Mouse (Mus musculus): ENCODE results near the gene Farsb. TPM values are rescaled to one million over a fixed set of nuclear protein-coding genes. Genes with fewer than 3 reads are reported as not detected.

The Farsb gene
- polyA plus RNA-seq, 1 experiment from 2014 or later, result 123 TPM

DNA sequence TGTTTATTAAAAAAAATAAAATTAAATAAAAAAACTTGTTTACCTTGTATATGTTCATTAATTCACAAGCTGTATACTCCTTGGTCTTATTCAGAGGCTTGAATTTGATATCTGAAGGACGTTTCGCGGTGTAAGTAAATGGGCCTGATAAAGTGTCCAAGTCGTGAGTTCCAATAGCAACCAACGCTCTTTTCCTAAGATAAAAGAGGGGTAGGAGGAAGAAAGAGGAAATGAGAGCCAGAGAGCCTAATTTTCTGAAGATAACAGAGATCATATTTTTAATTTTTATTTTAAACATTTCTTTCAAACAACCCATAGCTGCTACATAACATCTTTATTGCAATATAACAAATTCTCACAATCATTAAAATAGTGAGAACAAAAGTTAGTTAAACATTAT lies 16.3 kb downstream of the Farsb start:
- Histone ChIP-seq H3K27ac (replicated peaks) (no peak overlapping the region), H3K9ac (replicated peaks) (no peak overlapping the region), H3K36me3 (peaks cover 54% of the 10 kb centered on the region), H3K4me1 (no peaks in the 10 kb centered on the region), H3K4me2 (replicated peaks) (no peak overlapping the region), H3K27me3 (no peaks in the 10 kb centered on the region), H3K9me3 (no peaks in the 10 kb centered on the region), H3K4me3 (no peak overlapping the region)
- 92% methylated on average over 5 of the region's 5 CpGs for WGBS
- no peak for ATAC-seq (ENCODE audit: low FRiP score, low read depth)

DNA sequence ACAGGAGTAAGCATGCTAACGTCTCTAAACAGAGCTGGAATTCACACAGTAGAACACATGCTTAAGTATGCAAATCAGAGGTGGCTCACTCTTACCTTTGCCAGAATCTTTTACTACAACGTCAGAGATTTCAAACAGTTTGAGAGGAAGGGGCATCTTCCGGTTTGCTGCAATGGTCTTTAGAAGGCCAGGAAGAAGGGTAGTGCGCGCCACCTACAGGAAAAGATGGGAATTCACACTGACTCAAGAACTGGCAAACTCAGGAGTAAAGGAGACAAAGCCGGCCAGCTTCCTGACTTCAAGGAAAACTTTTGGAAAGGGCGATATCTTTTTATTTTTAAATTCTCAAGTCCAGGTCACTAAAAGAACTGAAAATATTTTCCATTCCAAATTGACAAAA lies 34.0 kb downstream of the Farsb start:
- Histone ChIP-seq H3K9me3 (no peaks in the 10 kb centered on the region), H3K27me3 (no peaks in the 10 kb centered on the region), H3K27ac (replicated peaks) (no peak overlapping the region), H3K36me3 (peaks cover 54% of the 10 kb centered on the region), H3K4me1 (no peaks in the 10 kb centered on the region), H3K4me3 (no peak overlapping the region), H3K4me2 (replicated peaks) (no peak overlapping the region), H3K9ac (replicated peaks) (no peak overlapping the region)
- no peak for ATAC-seq (ENCODE audit: low FRiP score, low read depth)
- WGBS, result 33% methylated on average over 7 of the region's 7 CpGs

DNA sequence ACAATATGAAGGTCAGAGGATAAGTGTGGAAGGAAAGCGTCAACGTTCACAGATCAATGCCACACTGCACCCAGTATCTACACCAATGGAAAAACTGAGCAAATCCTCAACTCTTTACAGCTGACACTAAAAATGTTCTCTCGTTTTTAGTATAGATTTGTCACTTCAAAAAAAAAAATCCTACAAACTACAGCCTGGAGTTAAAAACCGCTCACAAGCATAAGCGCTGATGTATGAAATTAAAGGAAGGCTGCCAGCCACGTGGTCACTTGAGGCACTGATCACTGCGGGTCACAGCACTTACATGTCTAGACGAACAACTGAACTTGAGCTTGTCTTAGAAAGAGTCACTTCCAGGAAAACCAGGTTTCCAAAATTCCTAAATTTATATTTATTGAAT lies 34.8 kb downstream of the Farsb start:
- H3K4me3 ChIP-seq, result no peak overlapping the region
- H3K9me3 ChIP-seq, result no peaks in the 10 kb centered on the region
- no peak overlapping the region for H3K27ac ChIP-seq (replicated peaks)
- H3K36me3 ChIP-seq, result peaks cover 51% of the 10 kb centered on the region
- H3K9ac ChIP-seq (replicated peaks), result no peak overlapping the region
- no peak for ATAC-seq (ENCODE audit: low FRiP score, low read depth)
- WGBS, result 92% methylated on average over 8 of the region's 8 CpGs
- H3K4me1 ChIP-seq, result no peaks in the 10 kb centered on the region
- H3K4me2 ChIP-seq (replicated peaks), result no peak overlapping the region
- no peaks in the 10 kb centered on the region for H3K27me3 ChIP-seq

DNA sequence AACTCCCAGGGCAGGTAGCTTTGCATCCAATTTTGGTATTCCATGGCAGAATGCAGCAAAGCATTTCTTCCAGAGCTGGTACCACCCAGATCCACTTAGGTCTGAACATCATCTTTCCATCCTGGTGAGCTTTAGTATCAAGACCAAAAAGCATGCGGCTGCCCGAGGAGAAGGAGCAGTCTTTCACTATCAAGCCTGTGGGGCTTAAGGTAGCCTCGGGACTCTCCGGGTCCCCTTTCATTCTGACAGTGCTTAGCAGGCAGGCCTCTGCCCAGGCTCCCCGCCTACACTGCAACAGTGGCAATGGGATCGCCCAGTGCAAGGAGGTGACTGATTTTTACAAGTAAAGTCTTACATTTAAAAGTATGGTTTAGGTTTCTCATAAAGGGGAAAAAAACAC lies 36.2 kb downstream of the Farsb start:
- Histone ChIP-seq H3K4me1 (no peaks in the 10 kb centered on the region), H3K36me3 (peaks cover 40% of the 10 kb centered on the region), H3K9me3 (no peaks in the 10 kb centered on the region), H3K4me2 (replicated peaks) (no peak overlapping the region), H3K27me3 (no peaks in the 10 kb centered on the region), H3K9ac (replicated peaks) (no peak overlapping the region), H3K4me3 (no peak overlapping the region), H3K27ac (replicated peaks) (no peak overlapping the region)
- ATAC-seq (ENCODE audit: low FRiP score, low read depth), result no peak
- WGBS, result 94% methylated on average over 6 of the region's 6 CpGs

DNA sequence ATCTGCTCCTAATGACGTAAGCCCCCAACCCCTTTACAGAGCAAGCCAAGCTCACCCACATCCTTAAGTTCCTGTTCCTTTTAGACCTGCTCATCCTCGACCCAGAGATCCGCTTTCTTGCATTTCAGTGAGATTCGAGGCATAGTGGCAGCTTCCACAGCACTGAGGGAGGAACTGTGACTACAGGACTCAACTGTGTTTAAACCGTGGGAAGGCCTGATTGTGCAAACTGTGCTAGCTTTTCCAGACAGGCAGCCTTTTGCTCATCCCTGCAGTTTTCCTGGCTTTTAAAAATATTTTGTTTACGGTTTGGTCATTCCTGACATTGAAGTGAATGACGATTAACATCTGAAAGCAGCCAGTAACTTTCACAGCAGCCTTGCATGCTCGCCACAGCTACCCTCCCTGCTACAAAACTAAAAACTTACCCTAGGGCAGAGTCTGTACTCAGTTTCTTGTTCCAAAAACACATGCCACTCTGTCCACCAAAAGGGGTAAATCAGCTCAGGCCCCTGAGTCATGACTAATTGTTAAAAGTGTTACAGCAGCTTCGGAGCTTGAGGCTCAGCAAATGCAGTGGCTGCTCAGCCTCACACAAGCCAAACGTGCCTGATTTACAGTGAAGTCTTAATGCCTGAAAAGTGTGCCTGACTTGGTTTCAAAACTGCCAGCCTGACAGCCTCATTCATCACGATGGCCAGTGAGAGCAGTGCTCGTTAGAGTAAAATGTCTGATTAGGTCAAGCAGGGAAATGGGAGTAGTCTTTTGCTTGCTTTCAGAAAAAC lies 37.4 kb downstream of the Farsb start:
- no peak overlapping the region for H3K27ac ChIP-seq (replicated peaks)
- H3K9ac ChIP-seq (replicated peaks), result no peak overlapping the region
- H3K9me3 ChIP-seq, result no peaks in the 10 kb centered on the region
- H3K27me3 ChIP-seq, result no peaks in the 10 kb centered on the region
- ATAC-seq (ENCODE audit: low FRiP score, low read depth), result no peak
- H3K4me3 ChIP-seq, result no peak overlapping the region
- H3K4me2 ChIP-seq (replicated peaks), result no peak overlapping the region
- no peaks in the 10 kb centered on the region for H3K4me1 ChIP-seq
- H3K36me3 ChIP-seq, result peaks cover 42% of the 10 kb centered on the region
- 84% methylated on average over 12 of the region's 12 CpGs for WGBS

DNA sequence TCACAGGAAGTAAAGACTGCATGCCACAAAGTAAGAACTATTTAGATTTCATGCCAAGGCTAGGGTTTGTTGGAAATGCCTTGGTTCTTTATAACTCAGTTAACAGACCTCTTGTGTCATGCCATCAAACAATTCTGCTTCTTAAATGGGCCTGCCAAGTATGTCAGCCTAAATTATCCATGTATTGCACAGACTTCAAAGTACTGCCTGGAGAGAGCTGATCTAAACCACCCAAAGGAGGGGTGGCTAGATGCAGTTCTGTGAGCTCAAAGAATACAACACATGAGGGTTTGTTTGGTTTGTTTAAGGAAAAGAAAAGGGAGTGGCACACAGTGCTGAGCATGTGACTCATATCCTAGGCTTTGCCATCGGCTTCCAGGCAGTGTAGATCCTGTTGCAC lies 40.6 kb downstream of the Farsb start:
- Histone ChIP-seq H3K4me2 (replicated peaks) (no peak overlapping the region), H3K4me1 (no peaks in the 10 kb centered on the region), H3K9ac (replicated peaks) (no peak overlapping the region), H3K4me3 (no peak overlapping the region), H3K27me3 (no peaks in the 10 kb centered on the region), H3K9me3 (no peaks in the 10 kb centered on the region), H3K36me3 (peaks cover 41% of the 10 kb centered on the region), H3K27ac (replicated peaks) (no peak overlapping the region)
- no peak for ATAC-seq (ENCODE audit: low FRiP score, low read depth)
- 83% methylated on average over 1 of the region's 1 CpGs for WGBS

DNA sequence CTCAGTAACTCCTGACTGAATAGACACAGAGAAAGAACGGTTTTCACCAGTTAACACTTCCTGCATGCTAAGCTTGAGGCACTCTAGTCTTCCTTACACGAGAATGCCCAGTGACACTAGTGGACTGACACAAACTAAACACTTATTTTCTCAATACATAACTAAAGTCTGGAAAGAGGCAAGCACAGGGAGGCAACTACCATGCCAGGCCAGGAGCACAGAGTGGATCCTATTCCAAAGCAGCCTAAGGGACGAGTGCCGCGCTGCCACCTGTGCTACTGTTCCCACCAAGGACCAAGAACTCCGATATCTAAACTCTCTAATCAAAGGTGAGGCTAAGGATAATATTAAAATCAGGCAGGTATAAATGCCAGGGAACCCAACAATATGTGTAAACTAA lies 42.0 kb downstream of the Farsb start:
- WGBS, result 97% methylated on average over 6 of the region's 6 CpGs
- no peak overlapping the region for H3K9ac ChIP-seq (replicated peaks)
- H3K4me2 ChIP-seq (replicated peaks), result no peak overlapping the region
- H3K36me3 ChIP-seq, result peaks cover 45% of the 10 kb centered on the region
- H3K4me3 ChIP-seq, result no peak overlapping the region
- H3K4me1 ChIP-seq, result no peaks in the 10 kb centered on the region
- H3K27me3 ChIP-seq, result no peaks in the 10 kb centered on the region
- no peak for ATAC-seq (ENCODE audit: low FRiP score, low read depth)
- H3K9me3 ChIP-seq, result no peaks in the 10 kb centered on the region
- no peak overlapping the region for H3K27ac ChIP-seq (replicated peaks)

DNA sequence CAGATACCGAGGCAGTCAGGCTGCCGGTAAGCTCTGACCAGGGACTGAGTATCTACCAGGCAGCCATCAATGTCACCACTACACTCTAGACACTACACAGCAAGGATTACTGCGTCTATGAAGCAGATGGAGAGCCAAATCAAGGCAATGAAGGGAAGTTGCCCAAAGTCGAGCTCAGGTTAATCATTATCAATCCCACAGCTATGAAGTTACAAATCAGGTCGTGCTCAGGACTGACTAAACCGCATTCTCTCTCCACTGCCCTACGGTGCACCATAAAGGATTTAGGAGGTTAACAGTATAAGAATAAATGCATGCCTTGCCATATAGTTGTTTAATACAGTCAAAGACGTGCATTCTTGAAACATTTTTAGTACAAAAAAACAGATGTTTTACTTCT lies 42.5 kb downstream of the Farsb start:
- Histone ChIP-seq H3K4me3 (no peak overlapping the region), H3K9me3 (no peaks in the 10 kb centered on the region), H3K4me1 (no peaks in the 10 kb centered on the region), H3K4me2 (replicated peaks) (no peak overlapping the region), H3K9ac (replicated peaks) (no peak overlapping the region), H3K27me3 (no peaks in the 10 kb centered on the region), H3K36me3 (peaks cover 44% of the 10 kb centered on the region), H3K27ac (replicated peaks) (no peak overlapping the region)
- WGBS, result 92% methylated on average over 8 of the region's 8 CpGs
- no peak for ATAC-seq (ENCODE audit: low FRiP score, low read depth)

DNA sequence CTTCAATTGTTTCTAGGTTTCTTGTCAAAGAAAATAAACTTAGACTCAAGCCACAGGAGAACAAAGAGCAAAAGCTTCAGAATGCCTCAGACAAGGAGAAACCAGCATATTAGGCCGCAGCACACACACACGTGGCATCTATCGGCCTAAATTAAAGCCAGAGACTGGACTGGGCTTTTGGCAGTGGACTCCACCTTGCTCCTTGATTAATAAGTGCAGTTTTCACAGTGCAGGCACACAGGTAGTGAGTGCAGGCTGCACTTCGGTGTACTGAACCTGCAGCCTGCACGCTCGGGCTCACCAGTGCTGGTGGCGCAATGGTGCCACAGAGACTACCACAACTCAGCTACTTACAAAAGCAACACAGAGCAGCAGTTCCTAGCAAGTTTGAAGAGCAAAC lies 45.6 kb downstream of the Farsb start:
- WGBS, result 88% methylated on average over 7 of the region's 7 CpGs
- H3K27me3 ChIP-seq, result no peaks in the 10 kb centered on the region
- no peak overlapping the region for H3K4me3 ChIP-seq
- no peaks in the 10 kb centered on the region for H3K9me3 ChIP-seq
- H3K36me3 ChIP-seq, result peaks cover 43% of the 10 kb centered on the region
- no peak overlapping the region for H3K9ac ChIP-seq (replicated peaks)
- no peak for ATAC-seq (ENCODE audit: low FRiP score, low read depth)
- H3K4me1 ChIP-seq, result no peaks in the 10 kb centered on the region
- no peak overlapping the region for H3K27ac ChIP-seq (replicated peaks)
- no peak overlapping the region for H3K4me2 ChIP-seq (replicated peaks)

DNA sequence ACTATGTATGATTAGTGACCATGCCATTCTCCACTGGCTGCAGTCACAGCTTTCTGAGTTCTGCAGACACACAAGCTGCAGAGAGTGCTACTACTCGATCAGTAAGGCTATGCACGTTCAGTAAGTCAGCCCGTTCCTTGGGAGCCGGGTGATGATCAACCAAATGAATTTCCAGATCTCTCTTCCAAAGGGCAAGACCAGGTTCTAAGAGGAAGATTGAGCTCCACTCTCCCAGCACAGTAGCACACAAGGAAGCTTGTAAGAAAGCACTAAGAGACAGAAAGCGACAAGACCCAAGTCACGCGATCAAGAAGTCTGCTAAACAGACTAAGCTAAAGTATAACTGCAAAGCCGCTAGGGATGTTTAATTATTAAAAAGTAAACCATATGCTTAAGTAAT lies 48.0 kb downstream of the Farsb start:
- no peak for ATAC-seq (ENCODE audit: low FRiP score, low read depth)
- Histone ChIP-seq H3K9ac (replicated peaks) (no peak overlapping the region), H3K4me1 (no peaks in the 10 kb centered on the region), H3K27ac (replicated peaks) (no peak overlapping the region), H3K4me3 (no peak overlapping the region), H3K9me3 (no peaks in the 10 kb centered on the region), H3K27me3 (no peaks in the 10 kb centered on the region), H3K36me3 (peaks cover 36% of the 10 kb centered on the region), H3K4me2 (replicated peaks) (no peak overlapping the region)
- WGBS, result 90% methylated on average over 8 of the region's 8 CpGs

DNA sequence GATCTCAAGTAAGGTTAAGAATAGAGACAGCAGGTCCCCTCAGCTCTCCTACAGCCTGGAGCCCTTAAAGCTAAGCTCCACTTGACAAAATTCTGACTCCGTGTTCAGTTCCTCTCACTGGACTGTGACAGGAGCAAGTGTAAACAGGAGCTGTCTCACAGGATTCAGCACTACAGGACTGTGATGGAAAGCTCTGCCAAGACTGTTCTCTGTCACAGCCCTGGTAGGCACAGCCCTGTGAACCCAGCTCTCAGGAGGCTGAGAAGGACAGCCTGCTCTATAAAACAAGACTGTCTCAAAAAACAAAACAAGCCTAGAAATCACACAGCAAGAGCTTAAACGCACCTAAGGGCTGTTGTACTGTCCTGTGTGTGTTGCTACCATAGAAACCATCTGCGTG lies 51.5 kb downstream of the Farsb start:
- H3K4me2 ChIP-seq (replicated peaks), result no peak overlapping the region
- no peak overlapping the region for H3K27ac ChIP-seq (replicated peaks)
- no peaks in the 10 kb centered on the region for H3K4me1 ChIP-seq
- WGBS, result 86% methylated on average over 3 of the region's 3 CpGs
- H3K36me3 ChIP-seq, result peaks cover 16% of the 10 kb centered on the region
- no peak overlapping the region for H3K9ac ChIP-seq (replicated peaks)
- no peak overlapping the region for H3K4me3 ChIP-seq
- no peak for ATAC-seq (ENCODE audit: low FRiP score, low read depth)
- H3K9me3 ChIP-seq, result no peaks in the 10 kb centered on the region
- H3K27me3 ChIP-seq, result no peaks in the 10 kb centered on the region

DNA sequence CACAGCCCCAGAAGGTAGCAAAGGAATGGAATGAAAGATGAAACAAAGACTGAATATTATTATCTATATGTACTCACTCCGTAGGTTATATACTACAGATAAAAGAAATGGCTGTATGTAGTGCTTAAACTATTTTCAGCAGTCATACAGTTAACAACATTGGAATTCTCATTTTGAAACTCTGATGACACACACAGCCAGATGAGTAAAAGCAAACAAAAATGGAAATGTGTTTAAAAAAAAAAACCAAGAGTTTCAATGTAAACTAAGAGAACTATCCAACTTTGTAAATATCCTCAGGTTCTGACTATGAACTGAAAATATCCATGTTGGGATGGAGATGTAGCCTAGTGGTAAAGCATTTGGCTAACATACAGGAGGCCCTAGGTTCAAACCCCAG lies 52.3 kb downstream of the Farsb start:
- H3K27ac ChIP-seq (replicated peaks), result no peak overlapping the region
- no peaks in the 10 kb centered on the region for H3K27me3 ChIP-seq
- H3K9me3 ChIP-seq, result no peaks in the 10 kb centered on the region
- 96% methylated on average over 1 of the region's 1 CpGs for WGBS
- ATAC-seq (ENCODE audit: low FRiP score, low read depth), result no peak
- H3K36me3 ChIP-seq, result peaks cover 12% of the 10 kb centered on the region; the same call in 1 of the 2 replicates
- no peak overlapping the region for H3K4me2 ChIP-seq (replicated peaks)
- H3K9ac ChIP-seq (replicated peaks), result no peak overlapping the region
- no peaks in the 10 kb centered on the region for H3K4me1 ChIP-seq
- H3K4me3 ChIP-seq, result no peak overlapping the region

DNA sequence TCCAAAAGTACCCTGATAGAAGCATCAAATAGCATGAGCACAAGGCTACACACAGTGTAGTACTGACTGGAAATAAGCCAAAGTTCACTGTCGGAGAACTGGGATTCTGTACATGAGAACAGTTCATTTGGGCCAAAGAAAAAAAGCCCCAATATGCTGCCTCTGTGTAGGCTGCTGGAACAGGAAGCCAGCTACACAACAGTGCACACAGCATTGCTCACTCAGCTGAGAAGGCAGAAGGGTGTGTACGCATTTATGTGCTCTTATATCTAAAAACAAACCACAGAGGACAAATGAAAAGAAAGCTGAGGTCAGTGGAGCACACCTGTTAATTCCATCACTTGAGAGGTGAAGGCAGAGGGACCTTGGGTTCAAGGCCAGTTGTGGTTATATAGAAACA lies 52.7 kb downstream of the Farsb start:
- Histone ChIP-seq H3K9me3 (no peaks in the 10 kb centered on the region), H3K27me3 (no peaks in the 10 kb centered on the region; the same call in 1 of the 2 replicates), H3K9ac (replicated peaks) (no peak overlapping the region), H3K4me1 (no peaks in the 10 kb centered on the region), H3K27ac (replicated peaks) (no peak overlapping the region), H3K4me3 (no peak overlapping the region), H3K36me3 (peaks cover 11% of the 10 kb centered on the region; the same call in 1 of the 2 replicates), H3K4me2 (replicated peaks) (no peak overlapping the region)
- 89% methylated on average over 2 of the region's 2 CpGs for WGBS
- ATAC-seq (ENCODE audit: low FRiP score, low read depth), result no peak

Data from midbrain, embryonic 12.5 days (tissue).